Mouse (Mus musculus) liver, embryonic 11.5 days (tissue): ENCODE measurements around the gene Mitf. TPM values are rescaled to one million over a fixed set of nuclear protein-coding genes. Genes with fewer than 3 reads are reported as not detected.
A peak's percentile ranks its signal among the peaks of the same experiment; 100 is the strongest.

ENCODE experiments used
- ATAC-seq: fragments of 200-750 bp; cut with Nextera tagmentation; replicated peaks from 2 replicates; pipeline ENCODE4 v1.8.0; 2017; ENCODE audit warnings: moderate number of reproducible peaks, mild to moderate bottlenecking, moderate TSS enrichment, moderate library complexity; ENCODE audit not compliant: low FRiP score
- DNase-seq: peaks from one replicate; pipeline ENCODE4 v3.0.0-alpha.2; 2017; ENCODE audit warnings: low spot score
- H3K27ac ChIP-seq: fragments of 300-500 bp; sonication (generic); 2 replicates; pipeline ENCODE4 v1.5.1; 2014; ENCODE audit warnings: mild to moderate bottlenecking, low read depth, low read length, control low read depth
- H3K27me3 ChIP-seq: fragments of 300-500 bp; sonication (generic); replicated peaks from 2 replicates; pipeline ENCODE4 v1.6.1; 2014; ENCODE audit warnings: low read length, mixed read lengths; ENCODE audit not compliant: control insufficient read depth, insufficient read depth
- H3K36me3 ChIP-seq: fragments of 300-500 bp; sonication (generic); 2 replicates; pipeline ENCODE4 v1.6.1; 2014; ENCODE audit warnings: mild to moderate bottlenecking, low read length, moderate library complexity, mixed read lengths; ENCODE audit not compliant: control insufficient read depth, insufficient read depth
- H3K4me1 ChIP-seq: fragments of 300-500 bp; sonication (generic); replicated peaks from 2 replicates; pipeline ENCODE4 v1.6.1; 2014; ENCODE audit warnings: low read length, mixed read lengths; ENCODE audit not compliant: control insufficient read depth, insufficient read depth
- H3K4me2 ChIP-seq: fragments of 300-500 bp; sonication (generic); 2 replicates; pipeline ENCODE4 v1.6.1; 2014; ENCODE audit warnings: mild to moderate bottlenecking, control low read depth, moderate library complexity
- H3K4me3 ChIP-seq: fragments of 300-500 bp; sonication (generic); 2 replicates; pipeline ENCODE4 v1.5.1; 2014; ENCODE audit warnings: low read depth, low read length, control low read depth
- H3K9ac ChIP-seq: fragments of 300-500 bp; sonication (generic); 2 replicates; pipeline ENCODE4 v1.6.1; 2014; ENCODE audit warnings: low read depth, low read length, control low read depth
- H3K9me3 ChIP-seq: fragments of 300-500 bp; sonication (generic); 2 replicates; pipeline ENCODE4 v1.6.1; 2016; ENCODE audit warnings: low read length, inconsistent platforms, mixed read lengths; ENCODE audit not compliant: control insufficient read depth
- WGBS: fragments of 180-500 bp; shearing (Covaris S2); extraction: QIAGEN DNeasy Blood & Tissue Kit; methylation state at CpG from one replicate; pipeline ENCODE4 v1.1.7; 2014; 5-methylcytosine and 5-hydroxymethylcytosine counted together
- polyA plus RNA-seq: library from polyadenylated mRNA; unstranded; fragments of >200 nt; fragmentation: Nextera tagmentation; extraction: Ambion mirVana; gene quantifications from 2 replicates; pipeline ENCODE4 v1.2.1, GENCODE M21; 2014

The Mitf gene
- polyA plus RNA-seq, 1 experiment from 2014 or later: 1.0 TPM

- DNase-seq (no peak), ATAC-seq (no peak)
- Histone ChIP-seq H3K4me3 (no peak overlapping the region), H3K9me3 (no peaks in the 10 kb centered on the region), H3K27ac (no peak overlapping the region), H3K27me3 (no peaks in the 10 kb centered on the region), H3K36me3 (no peaks in the 10 kb centered on the region), H3K4me1 (no peaks in the 10 kb centered on the region), H3K9ac (no peak overlapping the region), H3K4me2 (no peak overlapping the region)
- WGBS: 87% methylated on average over 6 of the region's 6 CpGs
Measured at GRCm38 (mm10) chr6:97782291-97782690, 24.6 kb upstream of the Mitf start.

DNA sequence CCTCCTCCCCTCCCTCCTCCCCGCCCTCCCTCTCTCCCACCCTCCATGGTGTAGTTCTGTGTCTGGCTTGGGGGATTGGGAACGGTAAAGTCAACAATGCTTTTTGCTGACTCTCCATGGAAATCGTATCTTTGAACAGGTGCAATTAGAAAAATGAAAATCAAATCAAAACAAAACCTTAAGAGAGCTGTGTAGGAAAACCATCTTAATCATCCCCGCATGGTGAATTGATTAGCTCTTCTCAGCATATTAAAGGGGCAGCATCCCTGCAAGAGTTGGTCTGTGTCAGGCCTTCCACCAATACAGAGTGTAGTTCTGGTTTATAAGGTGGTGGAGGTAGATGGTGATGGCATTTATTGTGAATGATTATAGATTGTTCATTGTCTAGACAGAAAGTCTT lies 20.0 kb upstream of the Mitf start:
- Histone ChIP-seq H3K4me1 (no peaks in the 10 kb centered on the region), H3K4me2 (no peak overlapping the region), H3K9ac (no peak overlapping the region), H3K4me3 (no peak overlapping the region), H3K9me3 (no peaks in the 10 kb centered on the region), H3K36me3 (no peaks in the 10 kb centered on the region), H3K27me3 (no peaks in the 10 kb centered on the region), H3K27ac (no peak overlapping the region)
- no peak for ATAC-seq
- no peak for DNase-seq
- 90% methylated on average over 4 of the region's 4 CpGs for WGBS

GRCm38 (mm10) chr6:97788361-97788974 lies 18.4 kb upstream of the Mitf start:
- no peak overlapping the region for H3K27ac ChIP-seq
- H3K4me3 ChIP-seq: no peak overlapping the region
- H3K4me2 ChIP-seq: no peak overlapping the region
- no peaks in the 10 kb centered on the region for H3K27me3 ChIP-seq
- H3K9ac ChIP-seq: no peak overlapping the region
- no peaks in the 10 kb centered on the region for H3K4me1 ChIP-seq
- WGBS: 64% methylated on average over 9 of the region's 9 CpGs
- H3K9me3 ChIP-seq: no peaks in the 10 kb centered on the region
- no peak for DNase-seq
- ATAC-seq: no peak
- H3K36me3 ChIP-seq: no peaks in the 10 kb centered on the region

GRCm38 (mm10) chr6:97789700-97790099 lies 17.2 kb upstream of the Mitf start:
- no peaks in the 10 kb centered on the region for H3K27me3 ChIP-seq
- H3K36me3 ChIP-seq: no peaks in the 10 kb centered on the region
- 63% methylated on average over 7 of the region's 7 CpGs for WGBS
- ATAC-seq (no peak), DNase-seq (no peak)
- no peak overlapping the region for H3K27ac ChIP-seq
- H3K9ac ChIP-seq: no peak overlapping the region
- H3K9me3 ChIP-seq: no peaks in the 10 kb centered on the region
- H3K4me3 ChIP-seq: no peak overlapping the region
- H3K4me1 ChIP-seq: no peaks in the 10 kb centered on the region
- no peak overlapping the region for H3K4me2 ChIP-seq

GRCm38 (mm10) chr6:97792104-97792503 lies 14.7 kb upstream of the Mitf start:
- H3K36me3 ChIP-seq: no peaks in the 10 kb centered on the region
- no peaks in the 10 kb centered on the region for H3K9me3 ChIP-seq
- DNase-seq (no peak), ATAC-seq (no peak)
- no peak overlapping the region for H3K4me3 ChIP-seq
- no peak overlapping the region for H3K27ac ChIP-seq
- no peak overlapping the region for H3K9ac ChIP-seq
- H3K4me1 ChIP-seq: no peaks in the 10 kb centered on the region
- H3K27me3 ChIP-seq: no peaks in the 10 kb centered on the region
- 71% methylated on average over 1 of the region's 1 CpGs for WGBS
- H3K4me2 ChIP-seq: no peak overlapping the region

DNA sequence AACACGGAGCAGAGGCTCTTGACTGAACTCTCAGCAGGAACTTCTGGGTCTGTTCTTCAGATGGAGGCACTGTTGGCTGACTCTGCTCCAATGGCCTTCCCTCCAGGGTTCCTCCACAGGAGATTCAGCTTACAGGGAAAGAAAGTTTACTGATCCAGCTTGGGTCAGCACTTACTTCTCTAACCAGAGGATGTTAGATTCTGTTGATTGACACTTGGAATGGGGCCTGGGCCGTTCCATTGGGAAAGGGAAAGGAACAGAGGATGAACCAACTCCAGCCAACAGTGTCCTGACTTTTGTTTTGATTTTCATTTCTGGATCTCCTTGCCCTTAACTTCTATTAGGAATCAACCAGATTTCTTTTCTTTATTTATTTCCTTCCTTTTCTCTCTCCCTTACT lies 11.7 kb upstream of the Mitf start:
- WGBS: 45% methylated on average over 2 of the region's 2 CpGs
- no peak overlapping the region for H3K27ac ChIP-seq
- ATAC-seq (no peak), DNase-seq (no peak)
- no peak overlapping the region for H3K4me3 ChIP-seq
- no peaks in the 10 kb centered on the region for H3K27me3 ChIP-seq
- H3K36me3 ChIP-seq: no peaks in the 10 kb centered on the region
- H3K9ac ChIP-seq: no peak overlapping the region
- H3K9me3 ChIP-seq: no peaks in the 10 kb centered on the region
- H3K4me1 ChIP-seq: no peaks in the 10 kb centered on the region
- no peak overlapping the region for H3K4me2 ChIP-seq

DNA sequence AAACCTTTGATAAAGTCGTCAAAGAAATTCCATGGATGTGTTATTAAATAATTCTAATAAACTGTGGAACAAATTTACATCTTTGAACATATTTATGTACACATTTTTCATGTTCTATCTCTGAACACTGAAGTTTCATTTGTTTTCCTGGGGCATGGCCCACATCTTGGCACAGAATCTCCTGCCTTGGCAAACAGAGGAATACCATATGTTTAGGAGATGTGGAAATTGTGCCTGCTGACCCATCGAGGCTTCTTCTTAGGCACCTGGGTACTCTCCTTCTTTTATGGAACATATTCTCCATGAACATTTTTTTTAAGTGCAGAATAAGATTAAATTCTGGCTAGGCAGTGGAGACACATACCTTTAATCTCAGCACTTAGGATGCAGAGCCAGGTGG lies 6.2 kb upstream of the Mitf start:
- Histone ChIP-seq H3K27ac (no peak overlapping the region), H3K4me1 (no peaks in the 10 kb centered on the region), H3K27me3 (no peaks in the 10 kb centered on the region), H3K4me3 (no peak overlapping the region), H3K36me3 (no peaks in the 10 kb centered on the region), H3K9ac (no peak overlapping the region), H3K9me3 (no peaks in the 10 kb centered on the region), H3K4me2 (no peak overlapping the region)
- DNase-seq: no peak
- no peak for ATAC-seq
- WGBS: 54% methylated on average over 2 of the region's 2 CpGs

- DNase-seq (no peak), ATAC-seq (no peak)
- Histone ChIP-seq H3K27ac (no peak overlapping the region), H3K27me3 (no peaks in the 10 kb centered on the region), H3K9ac (no peak overlapping the region; the same call in 1 of the 2 replicates), H3K9me3 (no peaks in the 10 kb centered on the region), H3K36me3 (no peaks in the 10 kb centered on the region), H3K4me1 (no peaks in the 10 kb centered on the region; the same call in 1 of the 2 replicates), H3K4me2 (peak overlapping the region; percentile 87), H3K4me3 (peak overlapping the region; percentile 71)
- 54% methylated on average over 5 of the region's 5 CpGs for WGBS
Measured at GRCm38 (mm10) chr6:97806051-97806450, 801 bp upstream of the Mitf start.

GRCm38 (mm10) chr6:97814191-97814590 lies 7.3 kb downstream of the Mitf start:
- 35% methylated on average over 4 of the region's 4 CpGs for WGBS
- Histone ChIP-seq H3K27me3 (no peaks in the 10 kb centered on the region), H3K9me3 (no peaks in the 10 kb centered on the region), H3K9ac (no peak overlapping the region), H3K4me1 (no peaks in the 10 kb centered on the region), H3K4me2 (no peak overlapping the region), H3K27ac (no peak overlapping the region), H3K4me3 (no peak overlapping the region), H3K36me3 (no peaks in the 10 kb centered on the region)
- DNase-seq (no peak), ATAC-seq (no peak)
